In the genomic region with DNA sequence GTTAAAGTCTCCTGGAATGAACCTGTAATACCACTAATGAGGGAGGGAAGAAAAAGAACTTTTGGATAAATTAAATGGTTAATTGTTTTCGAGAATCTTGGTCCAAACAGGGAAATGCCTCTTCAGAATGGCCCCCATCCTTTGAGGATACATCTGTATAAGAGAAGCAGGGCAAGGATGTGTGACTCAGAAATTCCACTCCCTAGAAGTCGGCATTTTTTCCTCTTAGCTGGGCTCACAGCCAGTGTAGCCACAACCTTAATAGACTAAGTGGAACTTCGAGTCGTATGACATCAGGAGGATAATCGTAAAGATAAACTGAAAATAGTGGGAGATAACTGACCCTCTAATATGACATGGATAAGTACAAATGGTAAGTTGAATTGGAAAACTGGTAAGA, we compare ENCODE assay signal across 11 mouse cellular contexts. TPM values are rescaled to one million over a fixed set of nuclear protein-coding genes. Genes with fewer than 3 reads are reported as not detected.
DNase-seq lines count a peak whose midpoint lies in the region; ATAC-seq and TF ChIP-seq lines count a peak whose summit lies in the region.
"Had no signal": no experiment of that assay in that cellular context is flagged by ENCODE, and none has a peak within 500 bp of the region (broad histone marks: within the 10 kb centered on the region; RNA-seq: fewer than 3 reads in every experiment).

No protein-coding gene starts in this region.

- no peaks in the 10 kb centered on the region for H3K4me1 ChIP-seq in kidney, adult 2 months (ENCODE audit: control insufficient read depth, insufficient read depth, low read length)
- H3K4me1 ChIP-seq in kidney, embryonic 14.5 days (ENCODE audit: control insufficient read depth, insufficient read depth, low read length): no peaks in the 10 kb centered on the region
- H3K4me1 ChIP-seq in heart, embryonic 15.5 days (replicated peaks): no peaks in the 10 kb centered on the region
- no peaks in the 10 kb centered on the region for H3K4me1 ChIP-seq in forebrain, embryonic 10.5 days
- H3K4me1 ChIP-seq: megakaryocyte, embryonic 14.5 days had no signal

- H3K9ac ChIP-seq in kidney, embryonic 14.5 days (ENCODE audit: low read depth, low read length): no peak overlapping the region
- no peak overlapping the region for H3K9ac ChIP-seq in heart, embryonic 15.5 days

- 40% methylated on average over 5 of the region's 5 CpGs for WGBS in kidney, adult 2 months
- 73% methylated on average over 5 of the region's 5 CpGs for WGBS in kidney, embryonic 14.5 days
- 36% methylated on average over 5 of the region's 5 CpGs for WGBS in heart, embryonic 15.5 days
- 87% methylated on average over 5 of the region's 5 CpGs for WGBS in forebrain, embryonic 10.5 days

- no peaks in the 10 kb centered on the region for H3K9me3 ChIP-seq in kidney, embryonic 14.5 days (ENCODE audit: control insufficient read depth, low read length)
- H3K9me3 ChIP-seq in heart, embryonic 15.5 days (replicated peaks): no peaks in the 10 kb centered on the region
- H3K9me3 ChIP-seq in forebrain, embryonic 10.5 days: no peaks in the 10 kb centered on the region

- ATAC-seq in kidney, embryonic 14.5 days (ENCODE audit: low FRiP score, low TSS enrichment): no peak
- no peak; the same call in 1 of the 2 replicates for ATAC-seq in heart, embryonic 15.5 days (replicated peaks; ENCODE audit: insufficient number of reproducible peaks, insufficient read depth, low FRiP score, low read depth)

- no peak for TF ChIP-seq CTCF in kidney, adult 2 months (conservative IDR thresholded peaks at IDR 0.05; ENCODE audit: insufficient read depth, insufficient read length, low read depth, low read length)

- no peaks in the 10 kb centered on the region for H3K27me3 ChIP-seq in kidney, adult 2 months (replicated peaks; ENCODE audit: control insufficient read depth, insufficient read depth, low read length)
- H3K27me3 ChIP-seq in kidney, embryonic 14.5 days (ENCODE audit: control insufficient read depth, insufficient read depth, low read length): no peaks in the 10 kb centered on the region
- H3K27me3 ChIP-seq in heart, embryonic 15.5 days: no peaks in the 10 kb centered on the region
- no peaks in the 10 kb centered on the region for H3K27me3 ChIP-seq in forebrain, embryonic 10.5 days (ENCODE audit: poor library complexity, severe bottlenecking)
- H3K27me3 ChIP-seq: megakaryocyte, embryonic 14.5 days had no signal

- no peak overlapping the region for H3K4me2 ChIP-seq in kidney, embryonic 14.5 days (replicated peaks; ENCODE audit: low read depth, low read length)
- no peak overlapping the region for H3K4me2 ChIP-seq in heart, embryonic 15.5 days

- H3K4me3 ChIP-seq in kidney, adult 2 months (ENCODE audit: insufficient read depth, low read depth, low read length): no peak overlapping the region
- H3K4me3 ChIP-seq in kidney, embryonic 14.5 days (ENCODE audit: low read length): no peak overlapping the region
- no peak overlapping the region for H3K4me3 ChIP-seq in heart, embryonic 15.5 days
- no peak overlapping the region for H3K4me3 ChIP-seq in forebrain, embryonic 10.5 days
- H3K4me3 ChIP-seq: megakaryocyte, embryonic 14.5 days had no signal

- peak; percentile 57 for DNase-seq in kidney, adult 2 months
- DNase-seq in adrenal gland, adult 8-10 months: peak; percentile 37
- DNase-seq in lung, postnatal 10 days: peak; percentile 74
- DNase-seq in cerebellum, adult 11-12 months: no peak
- DNase-seq in forebrain, embryonic 10.5 days (ENCODE audit: extremely low spot score, low spot score): no peak
- DNase-seq in c-Kit-positive CD71-positive TER-119-positive erythroid progenitor cells, embryonic 14.5 days (ENCODE audit: low spot score): no peak
- DNase-seq: embryo, embryonic 11 days; left cerebral cortex, postnatal 4 days had no signal

- H3K36me3 ChIP-seq in kidney, adult 2 months (ENCODE audit: control insufficient read depth, insufficient read depth, low read length): no peaks in the 10 kb centered on the region
- H3K36me3 ChIP-seq in kidney, embryonic 14.5 days (ENCODE audit: control insufficient read depth, insufficient read depth, low read length): no peaks in the 10 kb centered on the region
- no peaks in the 10 kb centered on the region for H3K36me3 ChIP-seq in heart, embryonic 15.5 days
- H3K36me3 ChIP-seq in forebrain, embryonic 10.5 days (replicated peaks): no peaks in the 10 kb centered on the region

- TF ChIP-seq POLR2A in kidney, adult 2 months (IDR thresholded peaks at IDR 0.05; ENCODE audit: low read depth, low read length): no peak

- no peak overlapping the region for H3K27ac ChIP-seq in kidney, adult 2 months (ENCODE audit: insufficient read depth, low read depth, low read length)
- no peak overlapping the region for H3K27ac ChIP-seq in kidney, embryonic 14.5 days (ENCODE audit: low read depth, low read length)
- H3K27ac ChIP-seq in heart, embryonic 15.5 days: peak overlapping the region; percentile 2; the same call in 1 of the 2 replicates
- H3K27ac ChIP-seq in forebrain, embryonic 10.5 days: no peak overlapping the region

RNA-seq across cellular contexts. Expression of gene Cav2, which starts 56.1 kb away (rescaled TPM):
- 44.0 and 50.3 TPM in 2 replicates for polyA plus RNA-seq in kidney, adult 2 months (2012; rRNA removed)
- polyA plus RNA-seq in kidney, embryonic 14.5 days (2014; fragmentation: Nextera tagmentation; extraction: Ambion mirVana): 18.7 and 19.8 TPM in 2 replicates
- total RNA-seq in adrenal gland, adult 8-10 months (2022): 10 to 100 TPM; 25.9 to 77.7 (median 31.4) TPM
- polyA plus RNA-seq in heart, embryonic 15.5 days (2015; fragmentation: Nextera tagmentation; extraction: Ambion mirVana): 40.1 and 44.2 TPM in 2 replicates
- polyA plus RNA-seq in forebrain, embryonic 10.5 days (2016; fragmentation: Nextera tagmentation; extraction: Ambion mirVana): 4.4 and 4.8 TPM in 2 replicates

Comparison
In these comparisons a context has a peak if more than half of its experiments do, and no peak if none do; other contexts are left out.
1. DNase-seq: peak in kidney, adult 2 months (single experiment), adrenal gland, adult 8-10 months (single experiment) and lung, postnatal 10 days (single experiment); none in cerebellum, adult 11-12 months (single experiment), forebrain, embryonic 10.5 days (single experiment) and c-Kit-positive CD71-positive TER-119-positive erythroid progenitor cells, embryonic 14.5 days (single experiment).